Mouse (Mus musculus): ENCODE measurements around the gene Rtl8b.
"Not testable (repeated sequence)": the region's sequence is repeated elsewhere in the genome, so short reads cannot be mapped to it uniquely, and the experiment has no call there.

Rtl8b gene

GRCm38 (mm10) chrX:53670294-53670693, at the start of gene Rtl8b:
Gene Rtl8b (minus strand): TSS chrX:53670408.
- DNase-seq = peak; percentile 71

GRCm38 (mm10) chrX:53716323-53717182, 46.3 kb upstream of the Rtl8b start:
- peak; percentile 22 for DNase-seq

- DNase-seq = no peak
These were observed 45.7 kb upstream of the Rtl8b start for GRCm38 (mm10) chrX:53715942-53716322.

- no peak for DNase-seq
These were observed 32.5 kb upstream of the Rtl8b start for GRCm38 (mm10) chrX:53702673-53703072.

GRCm38 (mm10) chrX:53699225-53699624, 29.0 kb upstream of the Rtl8b start:
- no peak for DNase-seq

GRCm38 (mm10) chrX:53694008-53694777, 24.0 kb upstream of the Rtl8b start:
- DNase-seq = no peak

- DNase-seq = no peak
These were observed 22.9 kb upstream of the Rtl8b start for GRCm38 (mm10) chrX:53693141-53693540.

GRCm38 (mm10) chrX:53692065-53692464, 21.9 kb upstream of the Rtl8b start:
- no peak for DNase-seq

- DNase-seq = not testable (repeated sequence)
These were observed 14.5 kb upstream of the Rtl8b start for GRCm38 (mm10) chrX:53684676-53685075.

GRCm38 (mm10) chrX:53682650-53683049, 12.4 kb upstream of the Rtl8b start:
- DNase-seq = not testable (repeated sequence)

- DNase-seq = peak; percentile 77
These were observed 6.7 kb upstream of the Rtl8b start for GRCm38 (mm10) chrX:53676943-53677342.

GRCm38 (mm10) chrX:53670696-53671095, 488 bp upstream of the Rtl8b start:
- DNase-seq = not testable (repeated sequence)

- not testable (repeated sequence) for DNase-seq
These were observed 494 bp downstream of the Rtl8b start for GRCm38 (mm10) chrX:53669557-53670270.

GRCm38 (mm10) chrX:53652917-53653316, 17.3 kb downstream of the Rtl8b start:
- not testable (repeated sequence) for DNase-seq

GRCm38 (mm10) chrX:53645885-53646284, 24.3 kb downstream of the Rtl8b start:
- no peak for DNase-seq

GRCm38 (mm10) chrX:53642980-53643961, 26.9 kb downstream of the Rtl8b start, which contains the start of gene Rtl8a:
Gene Rtl8a (minus strand): TSS chrX:53643682.
- peak; percentile 82 for DNase-seq

GRCm38 (mm10) chrX:53642604-53642979, 27.6 kb downstream of the Rtl8b start:
- not testable (repeated sequence) for DNase-seq

GRCm38 (mm10) chrX:53638107-53638506, 32.1 kb downstream of the Rtl8b start:
- DNase-seq = not testable (repeated sequence)

Measured in kidney, adult 18-20 months (tissue).